Mouse (Mus musculus) frontal cortex, postnatal 36 days (tissue): ENCODE results near the gene Klhl33.

Experiments
- DNase-seq, 2 experiments: peaks; one replicate each; pipeline ENCODE4 v3.0.0; 2022; ENCODE audit warnings: low spot score in 2 of 2

Gene Klhl33

GRCm38 (mm10) chr14:50855788-50856187 is 41.5 kb downstream of the Klhl33 start:
- no peak for DNase-seq
